Mouse (Mus musculus) MEL-GATA-1-ER (cell line): ENCODE measurements around the gene Map3k5.
A peak's percentile ranks its signal among the peaks of the same experiment; 100 is the strongest.

Source experiments
- DNase-seq: peaks from one replicate; pipeline ENCODE4 v3.0.0-alpha.2; 2012; ENCODE audit warnings: low read depth; ENCODE audit errors: extremely low read depth

Map3k5 gene

DNA sequence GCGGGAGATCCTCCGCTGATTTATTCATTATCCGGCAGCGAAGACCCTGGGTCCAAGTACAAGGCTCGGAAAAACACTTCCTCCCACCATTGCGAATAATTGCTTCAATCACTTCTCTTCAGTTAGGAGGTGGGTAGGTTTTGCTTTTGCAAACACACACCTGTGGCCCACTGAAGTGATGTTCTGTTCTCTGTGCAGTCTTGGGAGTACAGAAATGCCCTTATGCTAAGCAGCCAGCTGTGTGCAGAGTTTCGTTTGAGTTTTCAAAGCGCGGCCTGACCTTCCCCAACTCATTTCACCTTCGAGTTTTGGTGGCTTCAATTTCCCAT, 987 bp downstream of the Map3k5 start:
- no peak for DNase-seq

DNA sequence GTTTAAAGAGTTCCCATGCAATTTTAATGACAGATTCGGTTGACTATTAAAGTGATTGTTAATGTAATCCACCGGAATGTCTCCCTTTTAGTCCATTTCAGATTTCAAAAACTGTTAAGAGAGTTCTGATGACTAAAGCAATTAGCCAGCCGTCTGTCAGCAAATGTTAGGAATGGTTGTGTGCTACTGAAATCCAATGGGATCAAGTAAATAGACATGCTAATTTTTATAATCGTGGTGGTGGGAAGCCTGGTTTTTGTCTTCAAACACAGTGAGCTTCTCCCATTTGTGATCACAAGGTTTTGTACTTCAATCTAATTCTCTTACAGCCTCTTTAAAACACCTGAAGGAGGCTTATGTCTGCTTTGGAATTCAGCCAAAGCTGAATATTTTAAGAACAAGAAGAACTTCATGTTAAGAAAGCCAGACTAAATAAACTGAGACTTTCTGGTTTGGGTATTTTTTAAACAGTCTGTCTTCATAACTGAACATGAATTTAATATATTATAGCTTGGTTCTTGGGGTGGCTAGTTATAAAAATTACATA, 1.6 kb downstream of the Map3k5 start:
- no peak for DNase-seq

DNA sequence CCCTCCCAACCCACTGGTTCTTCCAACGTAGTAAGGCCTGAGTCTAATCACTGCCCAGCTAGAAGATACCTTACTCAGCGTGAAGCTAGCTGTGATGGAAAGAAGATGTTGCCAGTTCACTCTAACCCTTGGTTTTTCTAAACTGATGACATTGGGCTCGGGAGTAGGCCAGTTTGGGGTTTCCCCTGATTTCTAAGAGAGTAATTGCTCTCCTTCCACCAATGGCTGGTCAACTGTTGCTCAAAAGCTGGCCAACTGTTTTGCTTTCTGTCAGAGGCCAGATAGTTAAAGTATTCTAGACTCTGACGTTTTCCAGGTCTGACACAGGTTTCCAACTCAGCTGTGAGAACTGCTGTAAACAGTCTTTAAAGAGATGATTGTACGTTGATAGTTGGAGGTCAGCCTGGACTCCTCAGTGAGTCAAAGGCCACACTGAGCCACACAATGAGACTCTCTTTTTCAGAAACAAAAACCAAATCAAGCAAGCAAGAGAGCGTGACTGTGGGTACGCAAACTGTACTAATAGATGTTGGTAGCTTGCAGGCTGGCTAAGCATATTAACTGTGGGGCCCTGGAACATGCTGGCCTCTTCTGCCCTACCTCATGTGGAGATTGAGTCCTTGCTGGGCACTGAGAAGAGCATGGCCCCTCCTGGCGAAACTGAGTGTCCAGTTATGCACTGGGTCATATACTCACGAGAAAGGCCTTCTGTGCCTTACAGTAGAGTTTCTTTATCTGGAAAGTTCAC, 2.9 kb downstream of the Map3k5 start:
- DNase-seq, result no peak

DNA sequence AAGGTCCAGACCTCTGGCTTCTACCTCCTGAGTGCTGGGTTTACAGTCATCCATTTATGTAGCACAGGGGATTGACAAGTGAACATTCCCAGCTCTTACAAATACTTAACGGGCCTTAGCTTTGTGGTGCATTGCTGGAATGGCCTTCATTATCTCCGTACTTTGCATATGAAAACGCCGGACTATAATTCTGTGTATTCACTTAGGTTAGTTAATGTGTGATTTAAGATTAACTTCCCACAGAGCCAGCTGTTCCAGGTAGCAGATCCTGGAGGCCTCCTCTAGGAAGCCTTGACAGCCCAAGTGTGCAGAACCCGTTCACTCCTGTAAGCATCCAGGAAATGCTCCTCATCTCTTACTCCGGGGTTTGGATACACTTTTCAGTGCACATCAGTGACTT, 4.5 kb downstream of the Map3k5 start:
- DNase-seq, result no peak

DNA sequence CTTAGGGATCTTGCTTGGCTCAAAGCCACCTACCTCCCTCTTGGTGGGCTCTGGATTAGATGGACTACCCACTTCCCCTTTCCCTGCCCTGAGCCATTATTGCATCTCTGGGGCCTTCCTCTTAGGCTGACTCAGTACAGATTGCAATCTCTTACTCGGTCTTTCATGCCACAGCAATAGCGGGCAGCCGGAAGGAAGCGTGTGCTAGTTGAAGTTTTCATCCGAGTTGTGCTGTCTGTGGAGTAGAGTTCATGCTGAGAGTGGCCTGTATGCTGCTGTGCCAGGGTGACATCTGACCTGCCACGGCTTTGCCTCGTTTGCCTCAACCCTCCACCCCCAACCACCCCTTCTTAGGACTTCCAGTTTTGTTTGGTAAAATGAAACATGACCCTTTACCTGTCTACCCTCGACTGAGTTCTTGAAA, 5.0 kb downstream of the Map3k5 start:
- peak; percentile 82 for DNase-seq

DNA sequence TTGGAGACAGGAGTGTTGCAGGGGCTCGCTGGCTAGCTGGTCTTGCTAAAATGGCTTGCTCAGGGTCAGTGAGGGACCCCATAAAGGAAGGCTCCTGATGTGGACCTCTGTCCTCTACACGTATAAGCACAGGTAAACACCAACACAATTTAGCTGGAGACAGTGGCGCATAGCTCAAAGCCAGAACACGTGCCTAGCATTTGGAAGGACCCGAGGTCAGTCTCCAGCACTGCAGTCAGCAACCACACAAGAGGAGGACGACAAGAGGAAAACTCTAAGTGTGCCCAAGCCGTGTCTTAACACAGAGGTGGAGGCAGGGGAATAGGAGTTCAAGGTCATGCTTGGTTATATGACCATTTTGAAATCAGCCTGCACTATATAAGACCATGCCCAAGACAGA, 5.9 kb downstream of the Map3k5 start:
- no peak for DNase-seq

DNA sequence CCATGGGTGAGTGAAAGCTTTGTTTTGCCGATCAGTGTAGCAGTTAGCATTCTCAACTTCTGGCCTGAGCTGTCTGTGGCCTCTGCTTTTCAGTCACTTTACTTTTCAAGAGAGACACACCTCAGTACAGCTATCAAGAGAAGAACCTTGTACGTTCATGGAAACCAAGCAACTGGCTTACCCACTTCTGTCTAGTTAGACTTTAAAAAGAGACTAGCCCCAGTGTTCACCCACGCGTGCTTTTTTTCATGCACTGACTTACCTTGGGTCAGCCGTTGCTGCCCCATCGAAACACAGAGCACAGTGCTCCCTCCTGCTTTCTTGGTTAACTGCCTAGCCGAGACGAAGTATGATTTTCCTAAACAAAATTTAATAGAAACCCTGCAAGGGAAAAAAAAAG, 6.4 kb downstream of the Map3k5 start:
- DNase-seq, result no peak

DNA sequence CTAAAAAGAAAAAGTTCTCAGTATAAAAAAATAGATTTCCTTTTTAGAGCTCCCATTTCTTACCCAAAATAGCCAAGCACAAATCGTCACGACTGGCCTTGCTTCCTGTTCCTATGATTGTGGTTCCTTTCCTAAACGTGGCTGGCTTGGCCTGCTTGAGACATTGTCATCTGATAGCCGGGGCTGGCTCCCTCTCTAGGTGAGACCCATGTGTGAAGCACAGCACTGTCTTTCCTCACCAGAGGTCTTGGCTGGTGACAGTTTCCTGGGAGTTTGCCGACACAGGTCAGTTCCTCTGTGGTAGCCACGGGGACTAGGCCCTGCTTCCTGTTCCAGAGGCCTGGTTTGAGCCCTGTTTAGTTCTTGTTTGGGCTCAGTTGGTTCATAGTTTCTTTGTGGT, 6.8 kb downstream of the Map3k5 start:
- no peak for DNase-seq

DNA sequence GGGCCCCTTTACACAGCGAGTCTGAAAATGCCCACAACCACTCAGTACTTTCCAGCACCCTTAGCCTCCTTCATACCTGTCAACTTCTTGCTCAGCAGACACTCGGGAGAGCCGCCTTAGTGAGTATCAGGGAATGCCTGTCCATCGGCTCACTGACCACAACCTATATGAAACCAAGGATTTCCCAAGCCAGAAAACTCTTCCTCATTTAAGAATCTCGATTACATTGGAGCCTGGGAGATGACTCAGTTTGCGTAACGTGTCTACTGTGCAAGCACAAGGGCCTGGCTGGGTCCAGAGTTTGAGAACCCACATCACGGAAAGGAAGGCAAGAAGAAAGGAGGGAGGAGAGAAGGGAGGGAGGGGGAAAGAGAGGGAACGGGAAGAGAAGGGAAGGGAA, 7.6 kb downstream of the Map3k5 start:
- DNase-seq, result no peak

DNA sequence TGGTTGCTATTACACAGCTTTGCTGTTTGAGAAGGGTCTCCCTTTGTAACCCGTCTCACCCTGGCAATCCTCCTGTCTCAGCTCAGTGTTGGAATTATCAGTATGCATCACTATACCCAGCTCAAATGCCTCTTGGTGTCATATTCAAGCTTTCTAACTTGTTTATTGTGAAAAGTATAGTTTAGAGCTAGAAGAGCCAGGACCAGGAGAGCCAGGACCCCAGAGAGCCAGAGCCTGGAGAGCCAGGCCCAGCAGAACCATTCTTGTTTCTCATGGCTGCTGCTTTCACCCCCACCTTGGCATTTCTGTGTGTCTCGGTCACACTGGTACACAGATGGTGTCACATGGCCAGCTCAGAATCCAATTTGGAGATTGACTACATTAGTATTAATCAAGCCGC, 8.3 kb downstream of the Map3k5 start:
- DNase-seq, result no peak

DNA sequence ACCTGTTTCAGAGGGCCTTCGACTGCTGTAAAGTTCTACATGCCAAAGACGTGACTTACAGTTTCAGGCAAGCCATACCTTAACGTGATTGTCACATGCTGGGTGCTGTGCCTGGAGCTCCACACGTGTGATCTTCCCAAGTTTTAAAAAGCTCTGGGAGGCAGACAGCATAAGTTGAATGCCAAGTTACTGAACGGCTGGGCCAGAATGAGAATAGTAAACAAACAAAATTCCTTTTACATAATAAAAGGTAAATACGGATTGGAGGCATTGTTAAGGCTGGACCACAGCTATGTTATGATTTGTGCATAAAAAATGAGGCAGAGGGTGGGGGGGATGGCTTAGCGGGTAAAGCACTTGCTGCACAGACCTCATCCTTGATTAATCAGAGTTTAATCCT, 11.4 kb downstream of the Map3k5 start:
- DNase-seq, result no peak

DNA sequence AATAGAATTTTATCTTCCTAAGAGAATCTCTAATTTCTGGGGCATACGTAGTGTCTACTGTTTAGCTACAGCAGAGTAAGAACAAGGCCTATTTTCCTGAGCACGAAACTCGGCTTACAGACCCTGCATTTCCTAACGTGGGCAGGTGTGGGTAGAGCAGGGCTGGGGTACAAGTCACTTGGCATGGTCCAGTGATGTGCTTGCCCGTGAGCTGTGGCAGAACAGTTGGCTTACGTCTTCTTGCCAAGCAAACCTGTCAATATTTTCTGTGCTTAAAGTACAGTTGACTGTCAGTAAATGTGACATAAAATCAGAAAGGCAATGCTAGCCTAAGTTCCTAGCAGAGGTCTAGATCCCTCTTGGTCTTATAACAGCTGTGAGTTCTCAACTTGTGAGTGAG, 12.4 kb downstream of the Map3k5 start:
- DNase-seq, result no peak

DNA sequence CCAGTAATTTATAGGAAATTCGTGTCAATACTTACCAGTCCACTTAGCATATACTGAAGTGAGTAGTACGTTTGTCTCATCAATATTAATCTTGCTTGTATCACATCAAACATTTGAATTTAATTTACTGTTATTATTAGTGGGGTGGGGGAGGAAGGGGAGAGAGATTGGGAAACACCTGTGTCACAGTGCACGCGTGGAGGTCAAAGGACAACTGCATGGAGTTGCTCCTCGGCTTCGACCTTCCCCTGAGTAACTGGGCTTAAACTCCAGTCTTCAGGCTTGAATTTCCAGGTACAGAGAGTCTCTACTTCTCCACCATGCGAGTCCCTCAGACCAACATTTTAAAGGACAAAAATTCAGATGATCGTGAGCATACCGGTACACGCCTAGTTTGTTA, 13.2 kb downstream of the Map3k5 start:
- no peak for DNase-seq

DNA sequence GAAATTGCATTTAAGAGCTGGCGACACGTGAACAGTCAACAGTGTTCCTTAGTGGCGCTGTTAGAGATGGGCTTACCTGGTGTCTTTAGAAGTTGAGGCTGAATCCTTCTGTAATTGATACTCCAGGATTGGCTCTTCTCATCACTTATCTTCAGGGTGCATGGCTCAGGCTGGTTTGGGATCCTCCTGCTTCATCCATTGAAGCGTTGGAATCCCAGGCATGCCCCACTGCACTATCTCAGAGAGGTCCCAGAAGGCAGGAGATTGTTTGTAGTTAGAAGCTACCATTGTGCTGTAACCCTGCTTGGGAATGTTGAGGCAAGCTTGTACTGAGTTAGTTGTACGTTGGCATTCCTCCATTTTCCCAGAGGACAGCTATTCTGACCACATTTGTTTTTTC, 13.6 kb downstream of the Map3k5 start:
- DNase-seq, result no peak

DNA sequence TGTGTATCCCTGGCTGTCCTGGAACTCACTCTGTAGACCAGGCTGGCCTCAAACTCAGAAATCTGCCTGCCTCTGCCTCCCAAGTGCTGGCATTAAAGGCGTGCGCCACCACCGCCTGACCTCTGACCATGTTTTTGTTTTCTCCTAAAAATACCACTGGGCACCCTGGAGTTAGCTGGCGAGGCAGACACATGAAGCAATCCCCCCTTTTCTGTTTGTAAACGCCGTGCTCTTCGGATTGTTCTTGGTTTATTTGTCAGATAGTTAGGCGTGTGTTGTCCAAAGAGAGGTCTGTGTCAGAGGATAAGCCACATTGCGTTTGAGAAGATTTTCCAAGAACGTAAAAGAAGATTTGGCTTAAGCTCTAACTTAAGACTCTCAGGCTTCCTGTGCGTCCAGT, 14.1 kb downstream of the Map3k5 start:
- DNase-seq, result no peak

DNA sequence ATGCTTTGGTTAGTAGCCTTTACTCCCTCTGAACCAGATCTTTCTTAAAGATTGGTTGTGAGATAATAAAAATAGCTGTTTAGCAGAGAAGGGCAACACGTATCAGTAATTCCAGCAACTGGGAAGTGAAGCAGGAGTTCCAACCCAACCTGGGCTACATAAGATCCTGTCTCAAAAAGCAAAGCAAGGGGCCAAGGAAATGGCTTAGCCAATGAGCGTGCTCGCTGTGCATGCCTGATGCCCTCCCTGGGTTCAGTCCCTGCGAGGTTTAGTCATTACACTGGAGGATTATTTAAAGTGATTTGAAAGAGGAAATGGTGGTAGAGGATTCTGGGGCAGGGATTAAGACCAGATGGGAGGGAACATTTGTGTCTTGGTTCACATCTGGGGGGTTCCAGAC, 14.8 kb downstream of the Map3k5 start:
- no peak for DNase-seq

DNA sequence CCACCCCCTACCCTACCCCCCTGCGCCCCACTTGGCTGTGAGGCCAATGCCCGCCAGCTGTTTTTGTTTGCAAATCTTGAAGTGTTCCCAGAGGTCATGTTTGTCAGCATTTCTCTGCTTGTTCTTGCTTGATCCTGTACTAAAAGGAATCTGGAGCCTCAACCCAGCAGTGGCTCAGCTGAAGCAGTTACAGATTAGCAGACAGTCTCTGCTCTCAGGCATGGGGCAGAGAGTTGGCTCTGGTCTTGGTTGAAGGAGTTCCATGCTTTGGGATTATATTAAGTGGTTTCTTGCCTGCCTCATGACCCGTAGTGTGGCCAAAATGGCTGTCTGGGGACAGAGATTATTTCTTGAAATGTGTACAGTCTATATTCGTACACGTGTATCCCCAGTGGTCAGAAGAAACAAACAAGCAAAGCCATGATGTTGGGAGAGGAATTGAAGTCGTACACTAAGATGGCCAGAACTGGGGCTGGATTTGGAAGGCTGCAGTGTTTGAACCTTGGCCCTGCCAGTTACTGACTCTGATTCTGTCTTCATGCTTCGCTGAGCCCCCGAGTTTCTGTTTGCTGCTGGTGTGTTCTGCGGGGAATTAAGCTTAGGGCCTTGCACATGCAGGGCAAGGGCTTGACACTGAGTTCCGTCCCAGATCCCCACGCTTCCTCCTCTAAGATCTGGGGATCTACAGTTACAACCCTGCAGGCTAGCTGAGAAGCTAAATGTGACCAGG, 18.9 kb downstream of the Map3k5 start:
- DNase-seq, result no peak

DNA sequence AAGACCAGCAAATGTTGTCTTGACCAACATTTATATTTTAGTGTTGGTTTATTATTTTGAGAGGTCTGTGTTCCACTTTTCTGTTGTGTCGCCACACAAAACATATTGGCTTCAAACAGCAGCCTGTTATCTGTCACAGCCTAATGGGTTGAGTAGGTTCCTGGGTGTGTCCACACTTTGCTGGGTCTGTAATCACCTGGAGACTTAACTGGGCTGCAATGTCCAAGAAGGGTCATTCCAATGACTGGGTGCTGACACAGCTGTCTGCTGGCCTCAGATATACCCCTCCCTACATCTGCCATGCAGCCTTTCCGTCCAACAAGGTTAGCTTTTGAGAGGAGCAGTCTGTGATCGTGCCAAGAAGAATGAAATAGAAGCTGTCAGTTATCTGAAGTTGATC, 20.3 kb downstream of the Map3k5 start:
- no peak for DNase-seq

DNA sequence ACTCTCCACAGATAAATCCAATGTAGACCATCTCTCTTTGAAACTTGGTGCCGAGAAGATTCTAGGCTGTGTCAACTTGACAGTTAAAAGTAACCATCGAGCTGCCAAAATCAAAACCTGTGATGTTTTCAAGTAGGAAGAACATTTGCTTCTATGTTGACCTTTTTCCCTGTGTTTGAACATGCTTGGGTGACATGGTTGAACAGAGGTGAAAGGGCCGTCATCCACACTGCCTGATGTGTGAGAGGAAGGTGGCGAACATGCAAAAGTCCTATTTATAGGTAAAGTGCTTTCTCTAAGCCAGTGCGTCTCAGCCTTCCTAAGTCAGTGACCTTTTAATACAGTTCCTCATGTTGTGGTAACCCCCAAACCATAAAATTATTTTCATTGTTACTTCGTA, 21.5 kb downstream of the Map3k5 start:
- DNase-seq, result no peak

DNA sequence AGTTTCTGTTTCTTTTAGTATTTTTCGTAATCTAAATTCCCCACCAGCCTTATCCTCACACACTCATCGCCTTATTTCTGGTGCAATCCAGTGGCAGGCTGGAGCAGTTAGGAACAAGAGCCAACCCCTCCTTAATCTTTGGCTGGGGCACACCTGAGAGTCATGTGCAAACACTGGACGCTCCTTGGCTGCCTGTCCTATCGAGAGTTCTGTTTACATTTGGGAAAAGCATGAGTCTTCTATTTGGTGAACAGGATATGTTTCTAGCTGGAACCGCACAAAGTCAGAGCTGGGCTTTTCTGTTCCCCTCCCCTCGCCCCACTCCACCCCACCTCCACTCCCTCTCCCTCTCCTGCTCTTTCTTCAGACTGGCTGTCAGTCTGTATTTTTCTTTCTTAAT, 22.5 kb downstream of the Map3k5 start:
- no peak for DNase-seq

DNA sequence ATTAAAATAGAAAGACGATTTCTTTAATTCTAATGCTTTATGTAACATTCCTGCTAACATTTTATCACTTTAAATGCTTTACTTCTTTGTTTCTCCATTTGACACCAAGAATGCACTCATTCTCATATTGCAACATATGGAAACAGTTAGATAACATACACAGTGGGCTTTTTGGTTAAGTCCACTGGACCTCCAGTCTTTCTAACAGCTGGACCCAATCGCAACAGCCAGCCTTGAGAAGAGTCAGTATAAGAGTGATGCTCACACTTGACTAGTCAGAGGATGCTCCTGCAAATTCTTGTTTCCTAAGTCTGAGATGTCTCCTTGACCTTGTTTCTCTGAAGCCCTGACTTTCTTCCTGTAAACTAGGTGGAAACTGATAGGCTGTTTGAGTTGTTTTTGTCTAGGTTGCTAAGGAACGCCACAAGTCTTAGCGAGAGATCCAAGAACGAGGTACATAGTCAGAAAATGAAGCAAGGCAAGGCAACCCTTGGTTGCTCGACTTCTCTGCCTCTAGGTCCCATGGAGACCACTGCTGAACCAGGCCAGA, 26.6 kb downstream of the Map3k5 start:
- no peak for DNase-seq

DNA sequence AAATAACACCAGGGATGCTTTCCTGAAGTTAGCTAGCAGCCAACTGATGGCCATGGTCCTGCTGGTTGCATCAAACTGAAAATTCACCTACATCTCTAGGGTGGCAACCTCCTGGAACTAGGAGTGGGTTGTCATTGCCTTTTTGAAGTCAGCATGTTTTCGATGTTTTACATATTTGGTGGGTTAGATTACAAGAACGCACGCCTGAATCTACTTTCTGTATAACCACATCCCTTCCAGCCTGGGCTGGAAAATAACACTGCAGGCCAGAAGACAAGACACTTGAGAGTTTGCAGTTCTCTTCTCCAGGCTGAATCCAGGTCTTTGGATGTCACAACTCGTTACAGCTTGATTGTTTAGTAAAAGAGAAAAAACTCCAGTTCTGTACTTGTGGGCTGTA, 28.5 kb downstream of the Map3k5 start:
- DNase-seq, result no peak

DNA sequence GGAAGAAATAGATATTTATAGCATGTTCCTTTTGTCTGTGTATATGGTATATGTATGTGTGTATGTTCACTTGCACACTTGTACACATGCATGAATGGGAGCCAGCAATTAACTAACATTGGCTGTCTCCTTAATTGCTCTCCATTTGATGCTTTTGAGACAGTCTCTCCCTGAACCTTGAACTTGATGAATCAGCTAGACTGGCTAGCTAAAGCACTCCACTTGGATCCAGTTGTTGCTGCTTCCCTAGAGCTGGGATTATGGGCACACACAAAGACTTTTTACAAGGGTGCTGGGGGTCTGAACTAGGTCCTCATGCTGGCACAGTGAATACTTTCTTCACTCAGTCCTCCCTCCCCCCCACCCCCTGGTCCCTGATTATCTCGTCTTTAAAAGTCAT, 28.9 kb downstream of the Map3k5 start:
- DNase-seq, result no peak
